Mouse (Mus musculus) v-Abl transformed pro-B cells (cell line): ENCODE results near the gene Muc5b.
"Not testable (repeated sequence)": the region's sequence is repeated elsewhere in the genome, so short reads cannot be mapped to it uniquely, and the experiment has no call there.

ENCODE experiments used
- in situ Hi-C, 2 experiments: fragments of 400-800 bp; cut with MboI; formaldehyde crosslinking; loops; one replicate each; pipeline ENCODE4 v1.15.1; 2025; ENCODE audit not compliant: unreplicated experiment in 2 of 2

Muc5b gene

GRCm38 (mm10) chr7:141838779-141839178 is at the start of gene Muc5b:
TSS of gene Muc5b (plus strand) at chr7:141839070.
- in situ Hi-C loops, result no loop called here

GRCm38 (mm10) chr7:141794251-141794650 is 44.6 kb upstream of the Muc5b start:
- in situ Hi-C loops, result no loop called here

GRCm38 (mm10) chr7:141803206-141803605 is 35.7 kb upstream of the Muc5b start:
- in situ Hi-C loops, result no loop called here

- in situ Hi-C loops, result no loop called here
Measured at GRCm38 (mm10) chr7:141805384-141805783, 33.5 kb upstream of the Muc5b start.

- in situ Hi-C loops, result not testable (repeated sequence)
Measured at GRCm38 (mm10) chr7:141807823-141808222, 31.0 kb upstream of the Muc5b start.

GRCm38 (mm10) chr7:141809933-141810332 is 28.9 kb upstream of the Muc5b start:
- in situ Hi-C loops, result not testable (repeated sequence)

- in situ Hi-C loops, result no loop called here
Measured at GRCm38 (mm10) chr7:141813321-141813720, 25.5 kb upstream of the Muc5b start.

- in situ Hi-C loops, result no loop called here
Measured at GRCm38 (mm10) chr7:141815361-141815760, 23.5 kb upstream of the Muc5b start.

GRCm38 (mm10) chr7:141817355-141818075 is 21.4 kb upstream of the Muc5b start:
- in situ Hi-C loops, result no loop called here

GRCm38 (mm10) chr7:141818267-141818666 is 20.6 kb upstream of the Muc5b start:
- in situ Hi-C loops, result no loop called here

GRCm38 (mm10) chr7:141822582-141823261 is 16.1 kb upstream of the Muc5b start:
- in situ Hi-C loops, result no loop called here

GRCm38 (mm10) chr7:141823699-141824098 is 15.2 kb upstream of the Muc5b start:
- in situ Hi-C loops, result no loop called here

GRCm38 (mm10) chr7:141824398-141824797 is 14.5 kb upstream of the Muc5b start:
- in situ Hi-C loops, result no loop called here

GRCm38 (mm10) chr7:141835941-141836340 is 2.9 kb upstream of the Muc5b start:
- in situ Hi-C loops, result no loop called here

GRCm38 (mm10) chr7:141836423-141836822 is 2.4 kb upstream of the Muc5b start:
- in situ Hi-C loops, result no loop called here

GRCm38 (mm10) chr7:141840354-141840753 is 1.5 kb downstream of the Muc5b start:
- in situ Hi-C loops, result no loop called here

- in situ Hi-C loops, result no loop called here
Measured at GRCm38 (mm10) chr7:141861046-141861445, 22.2 kb downstream of the Muc5b start.

- in situ Hi-C loops, result no loop called here
Measured at GRCm38 (mm10) chr7:141869644-141870043, 30.8 kb downstream of the Muc5b start.

- in situ Hi-C loops, result no loop called here
Measured at GRCm38 (mm10) chr7:141870553-141870952, 31.7 kb downstream of the Muc5b start.

- in situ Hi-C loops, result no loop called here
Measured at GRCm38 (mm10) chr7:141874891-141875290, 36.0 kb downstream of the Muc5b start.

- in situ Hi-C loops, result no loop called here
Measured at GRCm38 (mm10) chr7:141878813-141879212, 39.9 kb downstream of the Muc5b start.

GRCm38 (mm10) chr7:141892151-141892550 is 53.3 kb downstream of the Muc5b start:
- in situ Hi-C loops, result no loop called here
